Mouse (Mus musculus) lung, postnatal 25 days (tissue): ENCODE data around the gene Trmt10b.

Source experiments
- DNase-seq: peaks from one replicate; pipeline ENCODE4 v3.0.0; 2022; ENCODE audit warnings: low spot score

Gene Trmt10b

GRCm38 (mm10) chr4:45296662-45297564 is at the start of gene Trmt10b:
TSS of gene Trmt10b (plus strand) at chr4:45297127.
- DNase-seq = peak; percentile 89

- DNase-seq = no peak
Measured at GRCm38 (mm10) chr4:45251265-45251664, 45.7 kb upstream of the Trmt10b start.

GRCm38 (mm10) chr4:45252861-45253262 is 44.1 kb upstream of the Trmt10b start:
- DNase-seq = no peak

GRCm38 (mm10) chr4:45253839-45254601 is 42.9 kb upstream of the Trmt10b start:
- no peak for DNase-seq

GRCm38 (mm10) chr4:45259232-45259832 is 37.6 kb upstream of the Trmt10b start:
- no peak for DNase-seq

- DNase-seq = no peak
Measured at GRCm38 (mm10) chr4:45261551-45261950, 35.4 kb upstream of the Trmt10b start.

- DNase-seq = peak; percentile 10
Measured at GRCm38 (mm10) chr4:45267883-45268282, 29.0 kb upstream of the Trmt10b start.

- no peak for DNase-seq
Measured at GRCm38 (mm10) chr4:45271041-45271452, 25.9 kb upstream of the Trmt10b start.

- DNase-seq = no peak
Measured at GRCm38 (mm10) chr4:45275770-45276169, 21.2 kb upstream of the Trmt10b start.

GRCm38 (mm10) chr4:45279292-45279691 is 17.6 kb upstream of the Trmt10b start:
- DNase-seq = no peak

- DNase-seq = peak; percentile 73
Measured at GRCm38 (mm10) chr4:45279981-45280548, 16.9 kb upstream of the Trmt10b start.

GRCm38 (mm10) chr4:45286318-45286717 is 10.6 kb upstream of the Trmt10b start:
- DNase-seq = no peak

GRCm38 (mm10) chr4:45287906-45288305 is 9.0 kb upstream of the Trmt10b start:
- DNase-seq = no peak

GRCm38 (mm10) chr4:45305536-45305935 is 8.6 kb downstream of the Trmt10b start:
- DNase-seq = no peak

- DNase-seq = no peak
Measured at GRCm38 (mm10) chr4:45308046-45308445, 11.1 kb downstream of the Trmt10b start.

- no peak for DNase-seq
Measured at GRCm38 (mm10) chr4:45308606-45309005, 11.7 kb downstream of the Trmt10b start.

GRCm38 (mm10) chr4:45311056-45311455 is 14.1 kb downstream of the Trmt10b start:
- DNase-seq = no peak

- peak; percentile 88 for DNase-seq
Measured at GRCm38 (mm10) chr4:45320159-45320816, 23.4 kb downstream of the Trmt10b start.

- peak; percentile 8 for DNase-seq
Measured at GRCm38 (mm10) chr4:45331139-45331538, 34.2 kb downstream of the Trmt10b start.

- no peak for DNase-seq
Measured at GRCm38 (mm10) chr4:45332466-45332865, 35.5 kb downstream of the Trmt10b start.

- DNase-seq = no peak
Measured at GRCm38 (mm10) chr4:45341226-45341625, 44.3 kb downstream of the Trmt10b start.
